Mouse (Mus musculus) left cerebral cortex, postnatal 4 days (tissue): ENCODE data around the gene Tbx5. TPM values are rescaled to one million over a fixed set of nuclear protein-coding genes. Genes with fewer than 3 reads are reported as not detected.

Experiments used
- DNase-seq: peaks from one replicate; pipeline ENCODE4 v3.0.0-alpha.2; 2022
- intact Hi-C: fragments of 180-260 bp; cut with DNase I; formaldehyde crosslinking; loops from one replicate; pipeline ENCODE4 v1.15.1; 2025
- total RNA-seq, 2 experiments: library from RNA; stranded (reverse); gene quantifications; 2 replicates each; pipeline ENCODE4 v1.2.3; 2021

The Tbx5 gene
- total RNA-seq, 2 experiments from 2014 or later = not detected

DNA sequence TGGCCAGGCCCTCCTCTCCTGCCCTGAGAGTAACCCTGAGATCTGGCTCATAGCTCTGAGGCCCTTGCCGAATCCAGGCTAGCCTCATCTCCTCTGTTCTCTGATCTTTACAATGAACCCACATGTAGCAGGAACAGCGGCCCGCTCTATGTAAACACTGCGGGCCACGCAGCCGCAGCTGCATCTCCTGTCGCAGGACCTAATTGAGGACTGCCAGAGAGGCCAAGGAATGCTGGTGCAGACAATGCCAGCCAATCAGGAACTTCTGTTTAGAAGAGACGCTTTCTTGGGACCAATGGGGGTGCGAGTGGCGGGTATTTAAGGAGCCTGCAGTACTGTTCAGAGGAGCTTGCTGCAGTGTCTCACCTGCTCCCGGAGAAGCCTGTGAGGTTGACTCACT is 89.8 kb downstream of the Tbx5 start:
- intact Hi-C loops = no loop called here
- DNase-seq = no peak

Other genes starting within 250 kb of the Tbx5 start
- 1 to 10 TPM; 3.7 to 4.4 TPM for gene Tbx3, start 162.0 kb upstream of the Tbx5 start, total RNA-seq